Mouse (Mus musculus): ENCODE results near the gene 1700028J19Rik.

Gene 1700028J19Rik

DNA sequence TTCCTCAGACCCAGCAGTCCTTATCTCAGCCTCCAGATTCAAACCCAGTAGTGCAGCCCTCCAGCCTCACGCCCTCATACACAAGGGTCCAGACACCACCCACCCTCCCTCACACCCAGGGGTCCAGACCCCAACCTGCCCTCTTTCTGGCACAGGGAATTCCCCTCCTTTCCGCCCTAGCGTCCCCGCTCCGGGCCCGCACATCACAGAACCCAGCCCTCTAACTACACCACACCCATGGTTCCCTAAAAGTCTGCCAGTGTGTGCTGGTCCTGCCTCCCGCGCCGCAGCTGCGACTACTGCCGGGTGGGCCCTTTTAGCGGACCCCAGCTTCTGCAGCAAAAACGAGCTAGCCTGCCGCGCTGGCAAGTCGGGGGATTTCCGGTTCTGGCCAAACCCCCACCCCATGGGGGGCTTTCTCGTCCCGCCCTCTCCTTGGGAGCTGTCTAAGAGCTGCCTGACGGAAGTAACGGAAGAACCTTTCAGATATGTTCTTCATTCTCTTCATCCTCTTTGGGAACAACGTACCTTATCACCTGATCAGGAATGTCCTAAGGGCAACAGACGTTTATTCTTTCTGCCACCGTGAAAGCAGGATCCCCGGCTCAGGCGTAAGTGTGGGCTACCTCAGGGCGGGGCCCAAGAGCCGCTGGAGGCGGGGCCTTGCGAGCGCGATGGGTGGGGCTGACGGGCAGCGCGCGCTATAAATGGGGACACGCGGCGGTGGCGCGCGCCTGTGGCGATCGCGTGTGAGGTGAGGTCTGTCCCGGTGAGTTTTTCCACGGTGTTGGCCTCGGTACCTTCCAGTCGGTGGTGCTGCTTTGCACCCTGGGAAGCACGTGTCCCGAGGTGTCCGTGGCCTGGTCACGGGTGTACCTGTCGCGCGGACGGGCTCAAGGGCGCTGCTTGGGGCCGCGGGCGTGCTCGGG, at the start of gene 1700028J19Rik, which contains the start of gene 2410002F23Rik:
Gene 1700028J19Rik (minus strand): TSS at position 641 of the 929 bp plus-strand sequence.
Gene 2410002F23Rik (plus strand): TSS at position 668 of the 929 bp plus-strand sequence.
- in situ Hi-C loops (cut with MseI, MboI) = no loop called here

DNA sequence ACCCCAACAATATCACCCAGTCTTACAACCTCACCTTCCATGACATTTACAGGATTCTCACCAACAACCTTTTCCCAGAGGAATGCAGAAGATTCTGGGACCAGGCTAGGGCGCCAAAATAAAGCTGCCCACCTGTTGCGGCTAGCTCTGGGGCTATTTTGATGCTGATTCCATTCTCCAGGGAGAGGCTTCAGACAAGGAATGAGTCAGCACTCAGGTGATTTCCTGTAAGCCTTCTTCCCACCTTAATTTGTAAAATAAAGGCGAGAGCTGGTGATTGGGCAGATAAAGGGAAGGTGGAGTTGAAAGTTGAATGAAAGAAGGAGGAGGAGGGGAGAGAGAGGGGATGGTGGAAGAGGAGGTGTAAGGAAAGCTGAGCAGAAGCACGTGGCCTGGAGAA, 44.9 kb upstream of the 1700028J19Rik start:
- in situ Hi-C loops (cut with MseI, MboI) = no loop called here

DNA sequence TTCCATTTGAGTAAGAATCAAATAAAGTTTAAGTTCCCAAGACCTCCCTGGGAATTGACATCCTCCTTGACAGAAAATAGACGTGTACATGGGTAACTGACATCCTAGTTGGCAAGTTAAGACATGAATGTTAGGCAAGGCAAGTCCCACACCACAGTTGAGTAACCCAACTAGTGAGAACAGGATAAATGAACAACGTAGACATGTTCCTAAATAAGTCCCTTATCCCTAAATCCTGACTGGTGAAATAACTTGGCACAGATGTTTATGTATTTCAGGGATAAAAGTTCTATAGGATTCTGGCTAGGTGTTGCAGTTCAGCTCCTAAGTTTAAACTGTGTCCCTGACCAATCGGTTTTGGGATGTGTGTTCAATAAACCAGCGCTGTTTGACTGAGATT, 44.5 kb upstream of the 1700028J19Rik start:
- in situ Hi-C loops (cut with MseI, MboI) = no loop called here

DNA sequence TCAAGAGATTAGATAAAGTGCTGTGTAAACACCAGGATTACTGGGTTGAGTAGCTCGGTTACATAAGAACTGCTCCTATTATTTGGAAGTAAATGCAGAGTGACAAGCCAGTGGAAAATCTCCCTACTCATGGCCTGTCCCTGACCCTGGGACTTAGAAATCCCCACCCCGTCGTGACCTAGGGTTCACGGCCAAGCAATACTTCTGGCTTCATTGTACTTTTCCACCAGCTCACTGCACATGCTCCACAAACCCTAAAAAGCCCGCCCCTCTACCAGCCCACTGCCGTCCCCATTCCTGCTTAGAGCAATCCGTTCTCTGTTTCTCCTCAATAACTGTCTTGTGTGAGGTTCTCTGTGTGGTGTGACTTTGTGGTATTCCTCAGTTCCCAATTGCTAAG, 41.3 kb upstream of the 1700028J19Rik start:
- in situ Hi-C loops (cut with MseI, MboI) = no loop called here

DNA sequence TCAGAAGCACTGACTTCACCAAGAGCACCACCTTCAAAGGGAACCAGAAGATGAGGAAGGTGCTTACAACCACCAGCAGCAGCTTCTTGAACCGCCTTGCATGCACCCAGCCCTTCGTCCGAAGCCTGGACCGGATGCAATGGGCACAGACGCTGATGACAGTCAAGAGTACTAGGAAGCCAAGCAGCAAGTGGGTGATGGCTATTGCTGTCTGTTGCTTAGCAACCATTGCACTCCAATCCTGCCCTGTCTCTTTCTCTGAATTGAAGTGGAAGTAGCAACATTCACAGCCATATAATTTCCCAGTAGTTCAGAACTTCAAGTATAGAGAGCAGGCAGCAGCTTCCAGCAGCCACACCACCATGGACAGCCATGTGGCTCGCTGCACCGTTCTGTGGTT, 35.1 kb upstream of the 1700028J19Rik start:
- in situ Hi-C loops (cut with MseI, MboI) = no loop called here

DNA sequence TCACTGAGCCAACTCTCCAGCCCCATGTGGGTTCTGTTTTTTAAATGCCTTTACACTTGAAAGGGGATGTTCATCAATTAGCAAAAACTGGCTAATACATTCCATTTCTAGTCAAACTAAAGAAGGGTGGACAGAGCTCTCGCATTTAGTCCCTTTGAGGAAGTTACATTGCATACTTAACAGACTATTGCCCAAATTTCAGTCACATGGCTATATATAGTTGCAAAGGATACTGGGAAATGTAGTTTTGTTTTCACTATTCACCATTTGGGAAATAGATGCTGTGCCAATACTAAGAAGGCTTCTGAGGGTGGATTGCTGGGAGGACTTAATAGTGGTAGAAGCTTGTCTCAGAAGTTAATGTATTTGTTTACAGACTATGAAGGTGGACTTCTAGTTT, 34.5 kb upstream of the 1700028J19Rik start:
- in situ Hi-C loops (cut with MseI, MboI) = no loop called here

DNA sequence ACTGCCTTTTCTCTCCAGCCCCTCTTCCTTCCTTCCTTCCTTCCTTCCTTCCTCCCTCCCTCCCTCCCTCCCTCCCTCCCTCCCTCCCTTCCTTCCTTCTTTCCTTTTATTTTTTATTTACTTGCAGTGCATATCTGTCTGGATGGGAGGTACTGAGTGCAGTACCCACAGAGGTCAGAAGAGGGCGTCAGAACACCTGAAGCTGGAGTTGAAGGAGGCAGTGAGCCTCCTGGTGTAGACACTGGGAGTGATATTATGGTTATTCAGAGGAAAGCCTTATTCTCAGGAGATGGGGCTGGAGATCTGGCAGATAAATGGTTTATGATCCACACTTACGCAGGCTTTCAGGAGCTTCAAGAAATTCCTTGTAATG, 30.7 kb upstream of the 1700028J19Rik start:
- in situ Hi-C loops (cut with MseI, MboI) = loop anchor here in 1 of 2 experiments (10.0 kb wide), 1 partner anchor 68 kb away; no protein-coding TSS in a partner anchor

DNA sequence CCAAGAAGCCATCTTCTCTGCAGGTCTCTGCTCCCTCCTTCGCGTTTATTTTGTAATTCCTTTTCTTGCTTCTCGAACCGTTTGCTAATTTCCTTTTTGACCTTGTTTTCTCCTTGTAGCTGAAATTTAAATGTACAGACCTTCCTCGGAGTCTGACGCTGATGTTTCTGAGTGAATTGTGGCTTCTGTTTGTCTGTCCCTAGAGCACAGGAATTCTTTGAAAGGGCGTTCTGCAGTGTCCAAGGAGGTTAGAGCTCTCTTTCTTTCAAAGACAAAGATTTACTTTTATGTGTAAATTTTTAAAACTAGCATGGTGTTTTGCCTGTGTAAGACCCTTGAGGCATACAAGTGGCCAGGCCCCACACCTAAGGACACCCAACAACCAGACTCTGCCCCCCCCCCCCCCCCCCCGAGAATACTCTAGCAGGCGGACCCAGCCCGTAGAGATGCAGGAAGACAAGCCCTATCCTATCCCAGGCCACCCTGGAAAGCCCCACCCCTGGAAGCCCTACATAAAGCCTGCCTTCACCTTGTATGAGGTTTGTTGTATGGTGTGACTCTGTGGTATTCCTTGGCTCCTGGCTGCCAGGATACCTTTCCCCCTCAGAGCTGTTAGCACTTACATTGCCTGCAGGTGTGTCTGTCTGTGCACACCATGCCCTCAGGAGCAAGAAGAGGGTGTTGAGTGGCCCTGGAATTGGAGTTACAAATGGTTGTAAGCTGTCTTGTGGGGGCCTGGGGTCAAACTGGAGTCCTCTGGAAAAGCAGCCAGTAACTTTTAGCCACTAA, 30.2 kb upstream of the 1700028J19Rik start:
- in situ Hi-C loops (cut with MseI, MboI) = loop anchor here in 1 of 2 experiments (10.0 kb wide), 1 partner anchor 68 kb away; no protein-coding TSS in a partner anchor

DNA sequence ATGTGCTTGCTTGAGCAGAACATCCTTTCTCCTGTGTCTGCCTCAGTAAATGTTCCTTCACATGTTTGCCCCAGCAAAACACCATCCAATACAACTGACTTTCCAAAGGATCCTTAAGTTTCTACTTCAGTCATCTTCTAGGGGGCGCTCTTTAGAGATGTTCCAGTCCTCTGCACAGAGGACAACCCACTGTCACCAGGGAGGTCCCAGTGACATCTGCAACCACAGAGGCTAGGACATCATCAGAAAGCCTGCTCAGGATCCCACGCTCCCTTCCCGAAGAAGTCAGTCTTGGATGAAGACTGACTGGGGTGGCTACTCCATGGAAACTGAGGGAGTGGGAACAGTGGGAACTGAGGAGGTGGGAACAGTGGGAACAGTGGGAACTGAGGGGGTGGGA, 29.1 kb upstream of the 1700028J19Rik start:
- in situ Hi-C loops (cut with MseI, MboI) = loop anchor here in 1 of 2 experiments (10.0 kb wide), 1 partner anchor 69 kb away; no protein-coding TSS in a partner anchor

DNA sequence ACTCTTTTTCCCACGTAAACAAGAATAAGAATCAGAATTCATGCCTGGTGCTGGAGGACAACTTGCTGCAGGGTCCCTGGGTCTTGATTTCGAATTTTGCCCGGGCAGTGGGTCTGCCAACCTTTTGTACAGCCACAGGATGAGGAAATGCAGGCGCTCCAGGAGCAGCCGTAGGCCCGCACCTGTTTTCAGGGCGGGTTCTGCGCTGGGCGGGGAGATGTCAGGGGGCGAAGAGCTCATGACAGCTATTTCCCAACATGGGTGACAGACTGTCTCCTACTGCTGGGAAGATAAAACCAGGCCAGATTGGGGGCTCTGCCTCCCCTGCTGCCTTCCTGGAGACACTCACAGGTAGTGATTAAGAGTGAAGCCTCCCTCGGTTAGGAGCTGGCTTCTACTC, 27.6 kb upstream of the 1700028J19Rik start:
- in situ Hi-C loops (cut with MseI, MboI) = loop anchor here (5.0 to 10.0 kb wide), 2 partner anchors 71 to 73 kb away; no protein-coding TSS in a partner anchor

DNA sequence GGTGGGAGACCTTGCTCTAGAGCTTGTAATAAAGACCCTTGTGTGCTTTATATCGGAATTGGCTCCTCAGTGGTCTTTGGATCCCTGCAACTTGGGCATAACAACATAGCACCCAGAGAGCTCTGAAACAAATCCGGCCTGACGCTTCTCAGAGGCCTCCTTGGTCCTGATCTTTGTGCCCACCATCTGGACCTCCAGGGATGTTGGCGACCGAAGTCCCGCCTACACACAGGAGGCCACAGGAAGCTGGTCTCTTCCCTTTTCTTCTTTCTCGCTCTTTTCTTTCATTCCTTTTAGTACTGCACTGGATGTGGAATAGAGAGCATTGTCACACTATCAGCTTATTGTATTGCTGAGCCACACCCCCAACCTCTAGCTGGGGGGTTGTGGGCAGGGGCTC, 27.0 kb upstream of the 1700028J19Rik start:
- in situ Hi-C loops (cut with MseI, MboI) = loop anchor here (5.0 to 10.0 kb wide), 2 partner anchors 71 to 74 kb away; no protein-coding TSS in a partner anchor

DNA sequence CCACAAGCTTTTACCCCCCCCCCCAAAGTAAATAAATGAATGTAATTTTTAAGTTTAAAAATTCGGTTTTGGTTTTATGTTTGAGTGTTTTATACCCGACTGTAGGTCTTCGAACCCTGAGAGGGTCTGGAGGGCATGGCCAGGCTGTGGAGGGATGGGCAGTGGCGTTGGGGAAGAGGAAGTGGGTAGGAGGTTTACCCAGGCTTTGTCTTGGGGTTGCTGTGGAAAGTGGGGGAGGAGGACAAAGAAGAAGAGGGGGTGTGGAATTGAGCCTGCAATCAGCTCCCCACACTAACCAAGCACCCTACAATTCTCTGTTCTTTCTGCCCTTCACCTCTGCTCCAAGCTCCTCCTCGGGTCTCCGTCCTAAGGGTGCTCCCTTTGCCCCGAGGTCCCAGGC, 26.1 kb upstream of the 1700028J19Rik start:
- in situ Hi-C loops (cut with MseI, MboI) = loop anchor here (5.0 to 10.0 kb wide), 2 partner anchors 72 to 75 kb away; no protein-coding TSS in a partner anchor

DNA sequence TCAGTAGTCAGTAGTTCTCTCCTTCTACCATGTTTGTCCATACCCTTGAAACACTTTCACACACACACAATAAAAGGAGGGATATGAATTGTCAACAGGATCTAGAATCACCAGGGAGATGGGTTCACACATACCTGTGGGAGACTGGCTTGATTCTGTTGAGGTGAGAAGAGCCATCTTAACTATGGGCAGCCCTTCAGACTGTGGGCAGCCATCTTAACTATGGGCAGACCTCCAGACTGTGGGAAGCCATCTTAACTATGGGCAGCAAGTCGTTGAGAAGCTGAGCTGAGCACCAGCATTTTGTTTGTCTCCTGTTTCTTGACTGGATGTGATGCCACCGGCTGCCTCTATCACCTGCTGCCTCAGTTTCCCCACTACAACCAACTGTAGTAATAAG, 24.8 kb upstream of the 1700028J19Rik start:
- in situ Hi-C loops (cut with MseI, MboI) = loop anchor here (5.0 to 10.0 kb wide), 2 partner anchors 73 to 76 kb away; no protein-coding TSS in a partner anchor

DNA sequence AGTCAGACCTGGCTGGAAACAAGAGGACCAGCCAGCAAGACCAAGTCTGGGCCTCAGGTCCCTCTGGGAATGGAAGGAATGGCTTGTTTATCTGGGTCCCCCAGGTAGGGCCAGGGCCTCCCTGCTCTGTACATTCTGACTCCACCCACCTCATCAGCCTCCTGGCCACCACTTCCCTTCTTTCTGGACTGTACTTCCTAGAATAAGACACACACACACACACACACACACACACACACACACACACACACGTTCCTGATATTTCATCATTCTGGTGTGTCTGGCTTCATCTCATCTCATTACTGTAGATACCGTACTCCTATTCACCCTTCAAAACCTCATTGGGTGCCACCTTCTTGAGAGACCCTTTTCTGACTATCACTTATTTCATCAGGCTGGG, 22.9 kb upstream of the 1700028J19Rik start:
- in situ Hi-C loops (cut with MseI, MboI) = no loop called here

DNA sequence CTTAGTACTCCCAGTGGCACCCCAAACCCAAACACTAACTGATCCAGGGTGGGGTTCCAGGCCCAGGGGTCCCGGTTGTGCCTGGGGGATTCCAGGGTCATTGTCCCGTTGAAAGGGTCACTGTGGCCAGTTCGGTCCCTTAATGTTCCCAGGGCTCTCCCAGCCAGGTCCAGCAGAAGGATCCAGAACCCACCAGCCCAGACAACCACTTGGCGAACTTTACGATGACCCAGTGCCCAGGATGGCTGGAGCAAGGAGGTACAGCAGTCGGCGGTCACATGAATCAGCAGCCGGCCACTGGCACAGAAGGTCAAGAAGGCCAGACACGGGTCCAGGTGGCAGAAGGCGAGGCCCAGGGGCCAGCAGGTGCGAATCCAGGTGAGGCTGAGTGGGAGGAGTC, 21.6 kb upstream of the 1700028J19Rik start:
- in situ Hi-C loops (cut with MseI, MboI) = no loop called here

DNA sequence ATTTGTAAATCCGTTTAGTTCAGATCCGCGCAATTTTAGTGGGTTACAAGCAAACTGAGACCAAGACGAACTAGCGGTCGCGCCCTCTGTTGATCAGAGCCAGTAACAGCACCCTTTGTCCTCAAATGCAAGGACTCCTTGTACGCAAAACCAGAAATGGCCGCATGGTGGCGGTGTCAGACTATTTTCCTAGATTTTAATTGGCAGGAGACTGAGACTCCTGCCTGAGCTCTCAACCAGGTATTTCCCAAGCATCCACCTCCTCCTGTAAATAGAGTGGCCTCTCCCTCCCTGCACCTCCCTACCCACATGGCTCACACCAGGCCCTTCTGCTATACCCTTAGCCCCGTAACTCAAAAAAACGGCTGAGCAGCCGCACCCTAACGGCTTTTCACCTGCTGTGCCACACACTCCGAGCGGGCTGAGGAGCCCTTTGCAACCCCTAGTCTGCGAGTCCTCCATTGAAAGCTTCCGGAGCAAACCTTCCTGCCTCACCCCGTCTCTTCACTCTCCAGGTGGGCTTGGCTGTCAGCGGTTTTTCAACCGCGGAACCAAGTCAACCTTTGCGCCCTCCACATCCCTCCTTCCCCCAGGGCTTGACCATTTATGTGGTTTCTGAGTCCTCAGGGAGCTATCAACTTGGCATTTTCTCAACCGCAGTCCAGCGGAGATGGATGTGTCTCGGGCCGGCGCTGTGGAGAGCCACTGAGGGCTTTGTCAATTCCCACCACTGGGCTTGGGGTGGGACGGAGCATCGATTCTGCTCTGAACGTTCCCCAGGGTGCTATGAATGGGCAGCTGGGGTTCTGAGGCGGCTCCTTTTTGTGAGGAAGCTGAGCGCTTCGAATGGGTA, 16.5 kb upstream of the 1700028J19Rik start:
- in situ Hi-C loops (cut with MseI, MboI) = no loop called here

DNA sequence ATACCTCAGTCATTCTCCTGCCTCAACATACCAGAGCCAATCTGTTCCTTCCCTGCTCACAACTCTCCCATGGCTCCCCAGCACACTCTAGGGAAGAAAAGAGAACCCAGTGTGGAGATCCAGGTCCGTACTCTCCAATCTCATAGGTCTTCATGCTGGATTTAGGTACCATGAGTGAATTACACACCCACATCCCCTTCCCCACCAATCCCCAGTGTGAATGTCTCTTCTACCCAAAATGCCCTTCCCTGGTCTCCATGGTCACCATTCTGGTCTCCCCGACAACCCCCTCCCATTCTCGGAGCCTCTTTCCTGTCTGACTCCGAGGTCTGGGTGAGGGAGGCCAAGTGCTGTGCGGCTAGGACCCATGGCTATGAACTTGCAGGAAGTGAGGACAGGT, 14.7 kb upstream of the 1700028J19Rik start, which contains the start of gene Gm15517:
Gene Gm15517 (plus strand): TSS at position 301 of the 400 bp plus-strand sequence.
- in situ Hi-C loops (cut with MseI, MboI) = no loop called here

DNA sequence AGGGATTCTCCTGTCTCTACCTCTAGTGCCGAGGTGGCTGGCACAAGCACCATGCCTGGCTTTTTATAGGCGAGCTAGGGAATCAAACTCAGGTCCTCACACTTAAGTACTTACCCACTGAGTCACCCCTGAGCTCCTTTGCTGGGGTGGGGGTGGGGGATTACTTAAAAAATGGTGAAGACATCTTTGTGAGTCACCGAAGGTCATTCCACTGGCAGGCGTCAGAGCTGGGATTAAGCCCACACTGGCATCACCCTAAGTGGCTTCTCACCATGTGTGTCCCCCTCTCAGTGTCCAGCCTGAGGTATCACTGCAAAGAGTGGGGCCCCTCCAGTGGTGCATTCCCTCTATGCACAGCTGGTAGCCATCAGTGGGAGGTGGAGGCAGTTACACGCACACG, 13.9 kb upstream of the 1700028J19Rik start:
- in situ Hi-C loops (cut with MseI, MboI) = no loop called here

DNA sequence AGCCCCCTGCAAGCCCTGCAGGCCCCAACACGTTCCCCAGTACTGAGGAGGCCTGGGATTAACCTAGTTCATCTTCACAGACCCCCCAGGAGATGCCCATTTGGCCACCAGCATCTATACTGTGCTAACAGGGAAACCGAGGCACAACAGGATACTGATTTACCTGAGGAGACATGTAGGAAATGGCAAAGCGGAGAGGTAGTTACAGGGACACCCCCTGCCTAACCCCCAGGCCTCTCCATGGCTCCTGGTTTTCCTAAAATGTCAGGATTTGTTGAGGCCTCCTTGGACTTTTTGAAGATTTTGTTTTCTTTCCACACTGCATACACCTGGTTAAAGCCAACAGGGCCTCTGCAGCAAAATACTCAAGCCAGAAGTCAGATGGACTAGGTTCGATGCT, 10.8 kb upstream of the 1700028J19Rik start, which contains the start of gene Acp4:
Gene Acp4 (minus strand): TSS at position 101 of the 400 bp plus-strand sequence.
- in situ Hi-C loops (cut with MseI, MboI) = no loop called here

DNA sequence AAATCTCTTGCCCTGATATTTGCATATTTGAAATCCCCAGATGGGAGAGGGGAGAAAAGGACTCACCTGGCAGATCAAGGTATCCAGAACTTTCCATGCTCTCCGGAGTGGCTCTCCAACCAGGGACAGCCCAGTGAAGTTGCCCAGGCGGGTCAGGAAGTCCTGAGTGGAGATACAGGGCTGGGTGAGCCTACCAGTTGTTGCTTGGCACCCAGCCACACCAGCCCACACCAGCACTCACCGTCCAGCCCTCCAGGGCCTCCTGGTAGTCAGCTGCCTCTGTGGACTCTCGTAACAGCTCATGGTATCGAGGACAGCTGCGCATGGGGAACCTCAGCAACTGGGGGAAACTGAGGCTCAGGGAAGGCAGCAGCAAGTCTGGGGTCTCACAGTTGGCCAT, 8.4 kb upstream of the 1700028J19Rik start:
- in situ Hi-C loops (cut with MseI, MboI) = no loop called here
